Mouse (Mus musculus) embryonic fibroblast, embryonic 13.5 days (primary cell): ENCODE measurements around the gene Krt15. TPM values are rescaled to one million over a fixed set of nuclear protein-coding genes. Genes with fewer than 3 reads are reported as not detected.

Source experiments
- H3K27ac ChIP-seq: 2 replicates; pipeline ENCODE4 v1.5.1; 2012; ENCODE audit warnings: low read length, control low read depth, inconsistent platforms; ENCODE audit not compliant: insufficient read depth
- H3K4me1 ChIP-seq: 2 replicates; pipeline ENCODE4 v1.6.1; 2011; ENCODE audit warnings: low read length; ENCODE audit not compliant: control insufficient read depth, insufficient read depth
- H3K4me3 ChIP-seq: 2 replicates; pipeline ENCODE4 v1.5.1; 2011; ENCODE audit warnings: mild to moderate bottlenecking, control low read depth, low read length; ENCODE audit not compliant: insufficient read depth
- CTCF ChIP-seq: IDR thresholded peaks from 2 replicates; pipeline ENCODE4 v1.5.1; 2011; ENCODE audit warnings: mild to moderate bottlenecking, control low read depth, low read length, moderate library complexity, borderline replicate concordance; ENCODE audit not compliant: insufficient read depth
- POLR2A ChIP-seq: IDR thresholded peaks from 2 replicates; pipeline ENCODE4 v1.6.1; 2011; ENCODE audit warnings: low read depth, mild to moderate bottlenecking, control low read depth, low read length, moderate library complexity
- polyA plus RNA-seq: library from polyadenylated mRNA; stranded (reverse); fragments of >200 nt; gene quantifications from 2 replicates; pipeline ENCODE4 v1.2.4, GENCODE M21; 2011; ENCODE audit warnings: low read depth; ENCODE audit not compliant: missing spikeins, insufficient read length

Krt15 gene
- polyA plus RNA-seq, 1 experiment: not detected

- TF ChIP-seq CTCF: no peak
- TF ChIP-seq POLR2A: no peak
- Histone ChIP-seq H3K27ac (no peak overlapping the region), H3K4me3 (no peak overlapping the region), H3K4me1 (no peaks in the 10 kb centered on the region)
Observed at GRCm38 (mm10) chr11:100136559-100136958, 831 bp upstream of the Krt15 start.

DNA sequence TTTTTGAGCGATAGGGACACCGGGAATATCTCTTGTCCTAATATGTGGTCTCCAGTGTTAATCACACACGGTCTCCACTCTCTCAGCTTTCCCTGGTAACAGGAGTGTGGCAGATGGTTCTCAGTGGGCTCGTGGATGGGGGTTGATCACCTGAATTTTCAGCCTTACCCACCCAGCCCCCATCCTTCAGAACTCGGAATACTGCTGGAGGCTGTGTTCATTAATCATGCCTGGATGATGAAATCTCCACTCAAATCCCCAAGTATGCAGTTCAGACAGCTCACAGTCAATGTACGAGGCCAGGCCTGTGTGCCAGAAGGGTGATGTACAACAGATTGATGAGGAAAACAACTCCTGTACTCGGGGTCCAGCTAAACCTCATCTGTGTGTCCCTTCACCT, 10.8 kb downstream of the Krt15 start:
- H3K27ac ChIP-seq: no peak overlapping the region
- no peak overlapping the region for H3K4me3 ChIP-seq
- H3K4me1 ChIP-seq: no peaks in the 10 kb centered on the region
- TF ChIP-seq POLR2A (no peak), CTCF (no peak)

DNA sequence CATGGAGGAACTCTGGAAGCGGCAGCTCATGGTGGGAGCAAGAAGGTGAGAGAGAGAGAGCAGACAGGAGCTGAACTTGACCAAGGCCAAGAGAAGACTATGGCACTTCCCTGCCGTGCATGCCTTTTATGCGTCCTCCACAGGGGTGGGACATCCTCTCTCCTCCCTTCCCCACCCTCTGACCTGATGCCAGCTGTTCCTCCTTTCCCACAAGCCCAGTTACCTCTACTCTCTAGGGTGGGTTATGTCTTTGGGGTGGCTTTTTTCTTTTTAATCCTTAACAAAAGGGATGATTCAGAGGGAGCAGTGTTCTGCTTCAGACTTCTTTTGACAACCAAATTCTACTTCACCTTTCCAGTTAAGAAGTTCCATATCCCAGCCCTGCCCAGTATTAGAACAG, 14.3 kb downstream of the Krt15 start, which contains the start of gene Krt13:
Gene Krt13 (minus strand): TSS at position 101 of the 400 bp plus-strand sequence.
- H3K4me3 ChIP-seq: no peak within 1 kb of the TSS
- TF ChIP-seq POLR2A: no peak
- no peak within 1 kb of the TSS for H3K27ac ChIP-seq
- no peaks in the 10 kb centered on the region for H3K4me1 ChIP-seq

DNA sequence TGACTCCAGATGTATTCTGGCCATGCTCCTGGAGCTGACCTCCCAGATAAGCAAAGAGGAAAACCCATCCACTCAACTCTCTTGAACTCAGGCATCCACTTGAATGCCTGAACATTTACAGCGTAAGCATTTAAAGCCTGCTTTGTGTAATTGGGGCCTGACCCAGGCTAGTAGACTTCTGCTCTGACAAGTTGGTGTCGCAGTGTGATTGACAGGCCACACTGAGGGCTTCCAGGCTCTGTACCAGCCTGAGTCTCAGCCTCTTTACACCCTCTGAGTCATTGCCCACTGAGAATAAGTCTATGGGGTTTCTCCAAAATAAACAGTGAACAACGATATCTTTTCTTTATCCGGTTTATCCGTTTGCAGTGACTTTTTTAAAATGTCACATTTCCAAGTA, 15.4 kb downstream of the Krt15 start:
- Histone ChIP-seq H3K4me1 (no peaks in the 10 kb centered on the region), H3K4me3 (no peak overlapping the region), H3K27ac (no peak overlapping the region)
- TF ChIP-seq CTCF: no peak
- no peak for TF ChIP-seq POLR2A

GRCm38 (mm10) chr11:100113742-100114029, 22.0 kb downstream of the Krt15 start:
- H3K27ac ChIP-seq: no peak overlapping the region
- TF ChIP-seq CTCF: no peak
- TF ChIP-seq POLR2A: no peak
- H3K4me1 ChIP-seq: no peaks in the 10 kb centered on the region

GRCm38 (mm10) chr11:100112935-100113741, 22.6 kb downstream of the Krt15 start:
- no peaks in the 10 kb centered on the region for H3K4me1 ChIP-seq
- H3K4me3 ChIP-seq: no peak overlapping the region
- H3K27ac ChIP-seq: no peak overlapping the region
- no peak for TF ChIP-seq POLR2A

More at GRCm38 (mm10) chr11:100113742-100114029, 22.0 kb downstream of the Krt15 start:
- H3K4me3 ChIP-seq: no peak overlapping the region

GRCm38 (mm10) chr11:100105576-100106122, 30.1 kb downstream of the Krt15 start, which contains the start of gene Krt36:
Gene Krt36, minus strand, starts transcription at chr11:100105626.
- no peak for TF ChIP-seq POLR2A
- TF ChIP-seq CTCF: no peak
- no peaks in the 10 kb centered on the region for H3K4me1 ChIP-seq
- H3K27ac ChIP-seq: no peak within 1 kb of the TSS
- no peak within 1 kb of the TSS for H3K4me3 ChIP-seq

DNA sequence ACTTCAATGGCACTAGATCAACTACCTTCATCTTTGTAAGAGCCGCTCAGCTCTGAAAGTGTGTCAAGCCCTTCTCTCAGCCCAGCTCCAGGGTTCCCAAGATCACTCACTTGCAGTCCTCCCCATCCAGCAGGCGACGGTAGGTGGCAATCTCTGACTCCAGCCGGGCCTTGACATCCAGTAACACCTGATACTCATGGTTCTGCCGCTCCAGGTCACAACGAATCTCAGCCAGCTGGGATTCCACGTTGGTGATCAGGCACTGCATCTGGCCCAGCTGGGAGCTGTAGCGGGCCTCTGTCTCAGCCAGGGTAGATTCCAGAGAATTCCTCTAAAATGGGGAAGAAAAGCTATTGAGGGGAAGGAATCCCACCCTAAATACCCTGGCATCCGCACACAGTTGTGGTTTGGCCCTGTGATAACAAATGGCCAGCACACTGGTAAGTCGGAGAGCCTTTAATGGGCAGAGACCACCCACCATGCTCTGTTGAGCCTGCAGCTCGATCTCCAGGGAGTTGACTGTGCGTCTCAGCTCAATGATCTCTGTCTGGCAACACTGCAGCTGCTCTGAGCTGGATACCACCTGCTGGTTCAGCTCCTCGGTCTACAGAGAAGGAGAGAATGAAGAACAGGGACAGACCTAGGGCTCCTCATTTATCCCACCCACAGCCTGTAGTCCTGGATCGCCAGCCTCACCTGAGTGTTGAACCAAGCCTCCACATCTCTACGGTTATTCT, 32.9 kb downstream of the Krt15 start:
- TF ChIP-seq POLR2A (no peak), CTCF (no peak)
- H3K27ac ChIP-seq: no peak overlapping the region
- H3K4me1 ChIP-seq: no peaks in the 10 kb centered on the region
- H3K4me3 ChIP-seq: no peak overlapping the region

- Histone ChIP-seq H3K4me3 (no peak overlapping the region), H3K4me1 (no peaks in the 10 kb centered on the region), H3K27ac (no peak overlapping the region)
- no peak for TF ChIP-seq CTCF
- no peak for TF ChIP-seq POLR2A
Observed at GRCm38 (mm10) chr11:100100391-100100790, 35.3 kb downstream of the Krt15 start.

- Histone ChIP-seq H3K4me1 (no peaks in the 10 kb centered on the region), H3K4me3 (no peak overlapping the region), H3K27ac (no peak overlapping the region)
- TF ChIP-seq CTCF: no peak
- no peak for TF ChIP-seq POLR2A
Observed at GRCm38 (mm10) chr11:100097819-100098218, 37.9 kb downstream of the Krt15 start.
